Mouse (Mus musculus): ENCODE measurements around the gene Lce3d. TPM values are rescaled to one million over a fixed set of nuclear protein-coding genes. Genes with fewer than 3 reads are reported as not detected.

The Lce3d gene
- polyA plus RNA-seq, 1 experiment from 2014 or later = not detected

- H3K9me3 ChIP-seq (ENCODE audit: control insufficient read depth, low read length) = no peaks in the 10 kb centered on the region
- ATAC-seq (ENCODE audit: insufficient read depth, low FRiP score, low TSS enrichment) = peak; percentile 76
Observed at GRCm38 (mm10) chr3:92998691-92999090, 41.5 kb downstream of the Lce3d start.

DNA sequence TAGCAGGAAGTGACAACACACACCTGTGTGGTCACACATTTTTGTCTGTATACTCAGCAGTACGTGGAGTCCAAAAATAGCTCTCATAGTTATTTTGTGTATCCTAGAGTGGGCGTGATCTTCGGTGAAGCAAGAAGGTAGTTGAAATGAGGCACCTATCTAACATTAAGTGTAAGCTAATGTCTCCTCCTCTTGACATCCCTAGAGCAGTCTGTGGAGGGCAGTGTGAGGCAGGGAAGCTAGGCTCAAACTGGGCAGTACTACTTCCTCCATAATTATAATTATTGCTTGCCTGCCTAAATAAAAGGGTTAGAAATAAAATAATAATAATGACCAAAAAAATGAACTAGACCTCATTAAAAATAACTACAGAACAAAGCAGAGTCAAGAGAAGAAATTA lies 43.4 kb downstream of the Lce3d start:
- Histone ChIP-seq H3K9ac (ENCODE audit: low read length) (no peak overlapping the region), H3K4me2 (ENCODE audit: low read depth) (no peak overlapping the region), H3K27me3 (ENCODE audit: control insufficient read depth, insufficient read depth, low read length) (no peaks in the 10 kb centered on the region), H3K4me3 (ENCODE audit: low read depth, low read length) (no peak overlapping the region), H3K4me1 (ENCODE audit: control insufficient read depth, insufficient read depth, low read length) (no peaks in the 10 kb centered on the region), H3K9me3 (ENCODE audit: control insufficient read depth, low read length) (no peaks in the 10 kb centered on the region), H3K27ac (ENCODE audit: low read depth, low read length) (no peak overlapping the region), H3K36me3 (ENCODE audit: control insufficient read depth, insufficient read depth, low read length) (no peaks in the 10 kb centered on the region)
- ATAC-seq (ENCODE audit: insufficient read depth, low FRiP score, low TSS enrichment) (no peak), DNase-seq (ENCODE audit: low spot score) (no peak)
- 85% methylated on average over 3 of the region's 3 CpGs for WGBS

More at GRCm38 (mm10) chr3:92998691-92999090, 41.5 kb downstream of the Lce3d start:
- Histone ChIP-seq H3K4me1 (ENCODE audit: control insufficient read depth, insufficient read depth, low read length) (no peaks in the 10 kb centered on the region), H3K27me3 (ENCODE audit: control insufficient read depth, insufficient read depth, low read length) (no peaks in the 10 kb centered on the region), H3K27ac (ENCODE audit: low read depth, low read length) (no peak overlapping the region), H3K4me3 (ENCODE audit: low read depth, low read length) (no peak overlapping the region), H3K4me2 (ENCODE audit: low read depth) (no peak overlapping the region), H3K9ac (ENCODE audit: low read length) (no peak overlapping the region), H3K36me3 (ENCODE audit: control insufficient read depth, insufficient read depth, low read length) (no peaks in the 10 kb centered on the region)
- DNase-seq (ENCODE audit: low spot score) = peak; percentile 75
- 8% methylated on average over 7 of the region's 7 CpGs for WGBS

GRCm38 (mm10) chr3:93002843-93003242 lies 45.7 kb downstream of the Lce3d start:
- 84% methylated on average over 4 of the region's 4 CpGs for WGBS
- DNase-seq (ENCODE audit: low spot score) = no peak
- no peaks in the 10 kb centered on the region for H3K4me1 ChIP-seq (ENCODE audit: control insufficient read depth, insufficient read depth, low read length)
- H3K27me3 ChIP-seq (ENCODE audit: control insufficient read depth, insufficient read depth, low read length) = no peaks in the 10 kb centered on the region
- no peak for ATAC-seq (ENCODE audit: insufficient read depth, low FRiP score, low TSS enrichment)
- no peak overlapping the region for H3K9ac ChIP-seq (ENCODE audit: low read length)
- no peaks in the 10 kb centered on the region for H3K36me3 ChIP-seq (ENCODE audit: control insufficient read depth, insufficient read depth, low read length)
- H3K4me2 ChIP-seq (ENCODE audit: low read depth) = no peak overlapping the region
- H3K27ac ChIP-seq (ENCODE audit: low read depth, low read length) = no peak overlapping the region
- H3K9me3 ChIP-seq (ENCODE audit: control insufficient read depth, low read length) = no peaks in the 10 kb centered on the region
- no peak overlapping the region for H3K4me3 ChIP-seq (ENCODE audit: low read depth, low read length)

Other genes with a start within 250 kb of the Lce3d start
- gene Lce1e, start 248.3 kb upstream of the Lce3d start, polyA plus RNA-seq (2014; fragmentation: Nextera tagmentation; extraction: Ambion mirVana) = not detected in 2 replicates
- not detected in 2 replicates for gene Lce1f, start 237.0 kb upstream of the Lce3d start, polyA plus RNA-seq (2014; fragmentation: Nextera tagmentation; extraction: Ambion mirVana)
- gene Gm38119, start 218.3 kb upstream of the Lce3d start, polyA plus RNA-seq (2014; fragmentation: Nextera tagmentation; extraction: Ambion mirVana) = not detected in 2 replicates
- not detected in 2 replicates for gene Lce1g, start 205.1 kb upstream of the Lce3d start, polyA plus RNA-seq (2014; fragmentation: Nextera tagmentation; extraction: Ambion mirVana)
- not detected in 2 replicates for gene Lce1h, start 192.3 kb upstream of the Lce3d start, polyA plus RNA-seq (2014; fragmentation: Nextera tagmentation; extraction: Ambion mirVana)
- gene Lce1i, start 178.5 kb upstream of the Lce3d start, polyA plus RNA-seq (2014; fragmentation: Nextera tagmentation; extraction: Ambion mirVana) = not detected in 2 replicates
- gene Lce1j, start 166.9 kb upstream of the Lce3d start, polyA plus RNA-seq (2014; fragmentation: Nextera tagmentation; extraction: Ambion mirVana) = not detected in 2 replicates
- gene Lce1k, start 149.5 kb upstream of the Lce3d start, polyA plus RNA-seq (2014; fragmentation: Nextera tagmentation; extraction: Ambion mirVana) = not detected in 2 replicates
- gene Kprp, start 130.1 kb upstream of the Lce3d start, polyA plus RNA-seq (2014; fragmentation: Nextera tagmentation; extraction: Ambion mirVana) = not detected in 2 replicates
- gene Lce1l, start 106.1 kb upstream of the Lce3d start, polyA plus RNA-seq (2014; fragmentation: Nextera tagmentation; extraction: Ambion mirVana) = not detected in 2 replicates
- gene 2310050C09Rik, start 87.2 kb upstream of the Lce3d start, polyA plus RNA-seq (2014; fragmentation: Nextera tagmentation; extraction: Ambion mirVana) = not detected in 2 replicates
- gene Lce3a, start 31.2 kb upstream of the Lce3d start, polyA plus RNA-seq (2014; fragmentation: Nextera tagmentation; extraction: Ambion mirVana) = not detected in 2 replicates
- gene Lce3b, start 24.4 kb upstream of the Lce3d start, polyA plus RNA-seq (2014; fragmentation: Nextera tagmentation; extraction: Ambion mirVana) = not detected in 2 replicates
- gene Lce3c, start 12.9 kb upstream of the Lce3d start, polyA plus RNA-seq (2014; fragmentation: Nextera tagmentation; extraction: Ambion mirVana) = not detected in 2 replicates
- gene Lce3e, start 9.7 kb downstream of the Lce3d start, polyA plus RNA-seq (2014; fragmentation: Nextera tagmentation; extraction: Ambion mirVana) = not detected in 2 replicates
- gene Lce3f, start 34.8 kb downstream of the Lce3d start, polyA plus RNA-seq (2014; fragmentation: Nextera tagmentation; extraction: Ambion mirVana) = not detected in 2 replicates
- 0.68 TPM in 1 of 2 replicates, not detected in the other for gene Crct1, start 58.3 kb downstream of the Lce3d start, polyA plus RNA-seq (2014; fragmentation: Nextera tagmentation; extraction: Ambion mirVana)
- not detected in 2 replicates for gene Lce1m, start 61.7 kb downstream of the Lce3d start, polyA plus RNA-seq (2014; fragmentation: Nextera tagmentation; extraction: Ambion mirVana)
- not detected in 2 replicates for gene Gm4858, start 111.4 kb downstream of the Lce3d start, polyA plus RNA-seq (2014; fragmentation: Nextera tagmentation; extraction: Ambion mirVana)
- gene Crnn, start 187.4 kb downstream of the Lce3d start, polyA plus RNA-seq (2014; fragmentation: Nextera tagmentation; extraction: Ambion mirVana) = not detected in 2 replicates
- not detected in 2 replicates for gene Flg2, start 239.9 kb downstream of the Lce3d start, polyA plus RNA-seq (2014; fragmentation: Nextera tagmentation; extraction: Ambion mirVana)

Measured in neural tube, embryonic 11.5 days (tissue).